12 mouse cellular contexts compared by ENCODE assay signal in genomic region chr6:113911094-113911493, GRCm38 (mm10).
A peak's percentile ranks its signal among the peaks of the same experiment; 100 is the strongest.
DNase-seq lines count a peak whose midpoint lies in the region; TF ChIP-seq lines count a peak whose summit lies in the region.
"Had no signal": no experiment of that assay in that cellular context is flagged by ENCODE, and none has a peak within 500 bp of the region (broad histone marks: within the 10 kb centered on the region; RNA-seq: fewer than 3 reads in every experiment).

No protein-coding gene starts in this region.

- DNase-seq in embryo, embryonic 10.5 days (ENCODE audit: low spot score): peak; percentile 23
- no peak for DNase-seq in embryo, embryonic 11 days
- DNase-seq in lung, adult 2 months: no peak
- no peak for DNase-seq in lung, postnatal 10 days
- peak; percentile 26 for DNase-seq in ES-CJ7 (ENCODE audit: low read depth, low spot score)
- DNase-seq in embryonic facial prominence, embryonic 10.5 days (ENCODE audit: low spot score): peak; percentile 18
- no peak for DNase-seq in hindbrain, embryonic 10.5 days (ENCODE audit: low spot score)
- DNase-seq in left cerebral cortex, postnatal 36 days (ENCODE audit: low spot score in 2 of 2): no peak
- DNase-seq: adrenal gland, adult 2 months had no signal

- no peak overlapping the region for H3K27ac ChIP-seq in embryonic facial prominence, embryonic 10.5 days (replicated peaks)
- H3K27ac ChIP-seq in hindbrain, embryonic 10.5 days: no peak overlapping the region
- H3K27ac ChIP-seq: heart, embryonic 10.5 days; liver, embryonic 15.5 days; midbrain, embryonic 15.5 days had no signal

- no peak for TF ChIP-seq POLR2A in lung, adult 2 months (IDR thresholded peaks at IDR 0.05; ENCODE audit: borderline replicate concordance, extremely low read depth, low read depth, low read length)

- intact Hi-C loops in left cerebral cortex, postnatal 36 days (cut with DNase I): no loop called here

- H3K27me3 ChIP-seq in embryonic facial prominence, embryonic 10.5 days (replicated peaks; ENCODE audit: low read depth, poor library complexity, severe bottlenecking): no peaks in the 10 kb centered on the region
- H3K27me3 ChIP-seq in hindbrain, embryonic 10.5 days (ENCODE audit: insufficient read depth, poor library complexity, severe bottlenecking): no peaks in the 10 kb centered on the region
- H3K27me3 ChIP-seq: liver, embryonic 15.5 days; midbrain, embryonic 15.5 days had no signal

- H3K4me3 ChIP-seq in lung, adult 2 months (replicated peaks; ENCODE audit: extremely low read depth, low read depth, low read length): no peak overlapping the region
- no peak overlapping the region for H3K4me3 ChIP-seq in embryonic facial prominence, embryonic 10.5 days
- no peak overlapping the region for H3K4me3 ChIP-seq in hindbrain, embryonic 10.5 days
- H3K4me3 ChIP-seq: heart, embryonic 10.5 days; liver, embryonic 15.5 days; midbrain, embryonic 15.5 days had no signal

- H3K36me3 ChIP-seq in embryonic facial prominence, embryonic 10.5 days (replicated peaks): no peaks in the 10 kb centered on the region
- H3K36me3 ChIP-seq in hindbrain, embryonic 10.5 days: no peaks in the 10 kb centered on the region
- H3K36me3 ChIP-seq: heart, embryonic 10.5 days; liver, embryonic 15.5 days; midbrain, embryonic 15.5 days had no signal

- 0 out of 2 replicates have a peak, but pooled peaks have one; percentile 16 for TF ChIP-seq CTCF in lung, adult 2 months (IDR thresholded peaks at IDR 0.05; ENCODE audit: insufficient read depth, low read length)

- WGBS in lung, adult 2 months: 74% methylated on average over 16 of the region's 16 CpGs
- 77% methylated on average over 16 of the region's 16 CpGs for WGBS in embryonic facial prominence, embryonic 10.5 days
- 76% methylated on average over 16 of the region's 16 CpGs for WGBS in hindbrain, embryonic 10.5 days

- H3K4me1 ChIP-seq in lung, adult 2 months (ENCODE audit: control insufficient read depth, insufficient read depth, low read length): no peaks in the 10 kb centered on the region
- no peaks in the 10 kb centered on the region for H3K4me1 ChIP-seq in embryonic facial prominence, embryonic 10.5 days
- no peaks in the 10 kb centered on the region for H3K4me1 ChIP-seq in hindbrain, embryonic 10.5 days (replicated peaks)
- H3K4me1 ChIP-seq: heart, embryonic 10.5 days; liver, embryonic 15.5 days; midbrain, embryonic 15.5 days had no signal

- no peaks in the 10 kb centered on the region for H3K9me3 ChIP-seq in embryonic facial prominence, embryonic 10.5 days
- H3K9me3 ChIP-seq in hindbrain, embryonic 10.5 days: no peaks in the 10 kb centered on the region
- H3K9me3 ChIP-seq: heart, embryonic 10.5 days; liver, embryonic 15.5 days; midbrain, embryonic 15.5 days had no signal

Comparison
In these comparisons a context has a peak if more than half of its experiments do, and no peak if none do; other contexts are left out.
1. DNase-seq: peak in embryo, embryonic 10.5 days (single experiment), ES-CJ7 (single experiment) and embryonic facial prominence, embryonic 10.5 days (single experiment); none in embryo, embryonic 11 days (single experiment), lung, adult 2 months (single experiment), lung, postnatal 10 days (single experiment), hindbrain, embryonic 10.5 days (single experiment) and left cerebral cortex, postnatal 36 days (0 of 2).